Mouse (Mus musculus): ENCODE results near the gene Adgrv1.

DNA sequence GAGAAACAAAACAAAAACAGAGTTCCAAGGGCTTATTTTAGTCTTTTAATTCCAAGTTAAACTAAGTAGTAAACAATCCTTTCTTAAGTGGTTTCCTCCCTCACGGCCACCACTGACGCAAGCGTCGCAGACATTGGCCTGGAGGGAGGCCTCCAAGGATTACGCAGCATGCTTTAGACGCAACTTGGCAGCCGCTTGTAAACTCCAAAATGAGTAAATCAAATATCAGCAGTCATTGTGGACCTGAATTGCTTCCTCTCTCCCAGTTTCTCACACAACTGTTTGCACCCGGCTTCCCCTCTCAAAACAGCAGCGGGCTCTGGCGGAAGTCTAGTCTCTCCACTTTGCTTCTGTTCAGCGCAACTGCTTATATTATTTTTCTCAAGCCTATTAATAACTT is 280.7 kb downstream of the Adgrv1 start:
- no peak for TF ChIP-seq POLR2A (IDR thresholded peaks at IDR 0.05; ENCODE audit: borderline replicate concordance, extremely low read depth, insufficient read depth, insufficient read length, poor library complexity, severe bottlenecking)
- no peak for TF ChIP-seq CTCF (IDR thresholded peaks at IDR 0.05; ENCODE audit: borderline replicate concordance, extremely low read depth, insufficient read depth, insufficient read length)
